Mouse (Mus musculus) MEL (cell line): ENCODE measurements around the gene Zfp799. TPM values are rescaled to one million over a fixed set of nuclear protein-coding genes. Genes with fewer than 3 reads are reported as not detected.

Experiments used
- DNase-seq: peaks from one replicate; pipeline ENCODE4 v3.0.0; 2011; ENCODE audit warnings: low read depth, low spot score
- H3K27ac ChIP-seq: 2 replicates; pipeline ENCODE4 v1.5.1; 2012; ENCODE audit warnings: low read depth, mild to moderate bottlenecking, control low read depth, low read length, moderate library complexity; ENCODE audit not compliant: control insufficient read depth
- H3K27me3 ChIP-seq, 2 experiments: fragments of 150-350 bp in 1 of 2; sonication (generic) in 1 of 2; 2 replicates each; pipeline ENCODE4 v1.6.1; 2012; ENCODE audit warnings: low read length in 2 of 2, mild to moderate bottlenecking in 2 of 2, improper control_type of control experiment in 1 of 2, moderate library complexity in 1 of 2; ENCODE audit not compliant: insufficient read depth in 2 of 2, control insufficient read depth in 1 of 2
- H3K36me3 ChIP-seq, 2 experiments: 2 replicates each; pipeline ENCODE4 v1.6.1; 2012 to 2014; ENCODE audit warnings: low read length in 2 of 2, improper control_type of control experiment in 1 of 2, inconsistent platforms in 1 of 2, mild to moderate bottlenecking in 1 of 2; ENCODE audit not compliant: insufficient read depth in 2 of 2, control insufficient read depth in 1 of 2
- H3K4me1 ChIP-seq, 2 experiments: fragments of 150-350 bp in 1 of 2; sonication (generic) in 1 of 2; 2 replicates each; pipeline ENCODE4 v1.6.1; 2012; ENCODE audit warnings: low read length in 2 of 2, improper control_type of control experiment in 1 of 2, mild to moderate bottlenecking in 1 of 2; ENCODE audit not compliant: insufficient read depth in 2 of 2, control insufficient read depth in 1 of 2
- H3K4me3 ChIP-seq, 2 experiments: fragments of 150-350 bp in 1 of 2; sonication (generic) in 1 of 2; 2 replicates each; pipeline ENCODE4 v1.5.1; 2012; ENCODE audit warnings: low read depth in 2 of 2, low read length in 2 of 2, mild to moderate bottlenecking in 2 of 2, moderate library complexity in 2 of 2, control low read depth in 1 of 2, improper control_type of control experiment in 1 of 2; ENCODE audit not compliant: control insufficient read depth in 1 of 2, insufficient read depth in 1 of 2
- H3K79me2 ChIP-seq: 2 replicates; pipeline ENCODE4 v1.6.1; 2012; ENCODE audit warnings: mild to moderate bottlenecking, low read length, moderate library complexity; ENCODE audit not compliant: control insufficient read depth, poor library complexity, insufficient read depth
- H3K9ac ChIP-seq: 2 replicates; pipeline ENCODE4 v1.6.1; 2012; ENCODE audit warnings: low read depth, mild to moderate bottlenecking, control low read depth, low read length, moderate library complexity; ENCODE audit not compliant: control insufficient read depth, poor library complexity, severe bottlenecking
- H3K9me3 ChIP-seq: fragments of 150-350 bp; sonication (generic); replicated peaks from 2 replicates; pipeline ENCODE4 v1.6.1; 2012; ENCODE audit warnings: mild to moderate bottlenecking, low read length, improper control_type of control experiment, moderate library complexity; ENCODE audit not compliant: insufficient read depth
- BHLHE40 ChIP-seq: IDR thresholded peaks from 2 replicates; pipeline ENCODE4 v1.6.1; 2012; ENCODE audit warnings: low read depth, mild to moderate bottlenecking, inconsistent platforms, low read length, improper control_type of control experiment, borderline replicate concordance
- CHD2 ChIP-seq: IDR thresholded peaks from 2 replicates; pipeline ENCODE4 v1.6.1; 2011; ENCODE audit warnings: low read length, improper control_type of control experiment
- CTCF ChIP-seq, 3 experiments: IDR thresholded peaks in 2 of 3; conservative IDR thresholded peaks in 1 of 3; 2 replicates each; pipeline ENCODE4 v1.5.1; 2011 to 2012; ENCODE audit warnings: low read length in 3 of 3, low read depth in 2 of 3, mild to moderate bottlenecking in 2 of 3, improper control_type of control experiment in 1 of 3, inconsistent platforms in 1 of 3, mixed read lengths in 1 of 3, moderate library complexity in 1 of 3; ENCODE audit not compliant: control insufficient read depth in 1 of 3, insufficient read depth in 1 of 3, poor library complexity in 1 of 3, severe bottlenecking in 1 of 3
- ELF1 ChIP-seq: IDR thresholded peaks from 2 replicates; pipeline ENCODE4 v1.6.1; 2014; ENCODE audit warnings: low read depth, mild to moderate bottlenecking, inconsistent platforms, low read length, improper control_type of control experiment, moderate library complexity
- EP300 ChIP-seq, 2 experiments: IDR thresholded peaks; 2 replicates each; pipeline ENCODE4 v1.6.1; 2011; ENCODE audit warnings: improper control_type of control experiment in 2 of 2, low read length in 2 of 2, low read depth in 1 of 2, mild to moderate bottlenecking in 1 of 2
- ETS1 ChIP-seq: IDR thresholded peaks from 2 replicates; pipeline ENCODE4 v1.6.1; 2012; ENCODE audit warnings: low read depth, mild to moderate bottlenecking, inconsistent platforms, low read length, improper control_type of control experiment, moderate library complexity
- JUND ChIP-seq: IDR thresholded peaks from 2 replicates; pipeline ENCODE4 v1.6.1; 2011; ENCODE audit warnings: low read depth, mild to moderate bottlenecking, improper control_type of control experiment, low read length
- MAFK ChIP-seq: IDR thresholded peaks from 2 replicates; pipeline ENCODE4 v1.6.1; 2011; ENCODE audit warnings: low read depth, mild to moderate bottlenecking, low read length, improper control_type of control experiment, borderline replicate concordance
- MAZ ChIP-seq: IDR thresholded peaks from 2 replicates; pipeline ENCODE4 v1.6.1; 2012; ENCODE audit warnings: low read depth, mild to moderate bottlenecking, inconsistent platforms, low read length, improper control_type of control experiment
- MEF2A ChIP-seq: IDR thresholded peaks from 2 replicates; pipeline ENCODE4 v1.6.1; 2014; ENCODE audit warnings: low read depth, mild to moderate bottlenecking, inconsistent platforms, low read length, improper control_type of control experiment; ENCODE audit not compliant: poor library complexity, insufficient replicate concordance, severe bottlenecking; ENCODE audit errors: extremely low read depth
- MXI1 ChIP-seq: IDR thresholded peaks from 2 replicates; pipeline ENCODE4 v1.6.1; 2011; ENCODE audit warnings: mild to moderate bottlenecking, low read depth, low read length, improper control_type of control experiment
- NELFE ChIP-seq: IDR thresholded peaks from 2 replicates; pipeline ENCODE4 v1.6.1; 2011; ENCODE audit warnings: low read depth, low read length, improper control_type of control experiment
- NRF1 ChIP-seq: IDR thresholded peaks from 2 replicates; pipeline ENCODE4 v1.6.1; 2014; ENCODE audit warnings: low read depth, mild to moderate bottlenecking, inconsistent platforms, low read length, improper control_type of control experiment, moderate library complexity; ENCODE audit not compliant: poor library complexity, insufficient read depth, severe bottlenecking
- POLR2A ChIP-seq, 2 experiments: IDR thresholded peaks; 2 replicates each; pipeline ENCODE4 v1.6.1; 2011 to 2012; ENCODE audit warnings: low read length in 2 of 2, mild to moderate bottlenecking in 2 of 2, control low read depth in 1 of 2, improper control_type of control experiment in 1 of 2, low read depth in 1 of 2, moderate library complexity in 1 of 2; ENCODE audit not compliant: control insufficient read depth in 1 of 2, insufficient read depth in 1 of 2, poor library complexity in 1 of 2
- POLR2AphosphoS5 ChIP-seq: IDR thresholded peaks from 2 replicates; pipeline ENCODE4 v1.6.1; 2012; ENCODE audit warnings: low read depth, borderline replicate concordance, mild to moderate bottlenecking, inconsistent platforms, low read length, moderate library complexity, mixed read lengths
- RCOR1 ChIP-seq: IDR thresholded peaks from 2 replicates; pipeline ENCODE4 v1.6.1; 2012; ENCODE audit warnings: low read depth, mild to moderate bottlenecking, inconsistent platforms, low read length, improper control_type of control experiment
- SIN3A ChIP-seq: IDR thresholded peaks from 2 replicates; pipeline ENCODE4 v1.6.1; 2012; ENCODE audit warnings: low read length, improper control_type of control experiment, inconsistent platforms
- TAL1 ChIP-seq: IDR thresholded peaks from 2 replicates; pipeline ENCODE4 v1.6.1; 2012; ENCODE audit warnings: mild to moderate bottlenecking, inconsistent platforms, low read length, moderate library complexity, mixed read lengths
- TBP ChIP-seq: IDR thresholded peaks from 2 replicates; pipeline ENCODE4 v1.8.0; 2011; ENCODE audit warnings: low read depth, low read length, improper control_type of control experiment
- USF1 ChIP-seq: IDR thresholded peaks from 2 replicates; pipeline ENCODE4 v1.6.1; 2014; ENCODE audit warnings: low read depth, mild to moderate bottlenecking, inconsistent platforms, low read length, improper control_type of control experiment, moderate library complexity
- ZC3H11A ChIP-seq: IDR thresholded peaks from 2 replicates; pipeline ENCODE4 v1.6.1; 2012; ENCODE audit warnings: low read depth, mild to moderate bottlenecking, inconsistent platforms, low read length, improper control_type of control experiment
- ZMIZ1 ChIP-seq: IDR thresholded peaks from 2 replicates; pipeline ENCODE4 v1.6.1; 2012; ENCODE audit warnings: low read depth, mild to moderate bottlenecking, inconsistent platforms, low read length, improper control_type of control experiment, moderate library complexity
- polyA plus RNA-seq, 2 experiments: library from polyadenylated mRNA; stranded (reverse) in 1 of 2; unstranded in 1 of 2; fragments of >175 nt in 1 of 2; fragments of >200 nt in 1 of 2; gene quantifications; 2 replicates each; pipeline versions ENCODE4 v1.2.1 to v1.2.4; 2012; ENCODE audit warnings: low replicate concordance in 2 of 2, low read depth in 1 of 2; ENCODE audit not compliant: insufficient read length in 2 of 2, insufficient read depth in 1 of 2, missing spikeins in 1 of 2
- total RNA-seq: library from RNA; depleted of rRNA; stranded (reverse); fragments of 300-350 nt; gene quantifications from 2 replicates; pipeline ENCODE4 v1.2.3, GENCODE M21; 2012; rRNA removed

Zfp799 gene
- total RNA-seq (not detected in 2 replicates), polyA plus RNA-seq (under 1 TPM in 1 of 2 experiments, not detected in 1; 0.01 TPM)

DNA sequence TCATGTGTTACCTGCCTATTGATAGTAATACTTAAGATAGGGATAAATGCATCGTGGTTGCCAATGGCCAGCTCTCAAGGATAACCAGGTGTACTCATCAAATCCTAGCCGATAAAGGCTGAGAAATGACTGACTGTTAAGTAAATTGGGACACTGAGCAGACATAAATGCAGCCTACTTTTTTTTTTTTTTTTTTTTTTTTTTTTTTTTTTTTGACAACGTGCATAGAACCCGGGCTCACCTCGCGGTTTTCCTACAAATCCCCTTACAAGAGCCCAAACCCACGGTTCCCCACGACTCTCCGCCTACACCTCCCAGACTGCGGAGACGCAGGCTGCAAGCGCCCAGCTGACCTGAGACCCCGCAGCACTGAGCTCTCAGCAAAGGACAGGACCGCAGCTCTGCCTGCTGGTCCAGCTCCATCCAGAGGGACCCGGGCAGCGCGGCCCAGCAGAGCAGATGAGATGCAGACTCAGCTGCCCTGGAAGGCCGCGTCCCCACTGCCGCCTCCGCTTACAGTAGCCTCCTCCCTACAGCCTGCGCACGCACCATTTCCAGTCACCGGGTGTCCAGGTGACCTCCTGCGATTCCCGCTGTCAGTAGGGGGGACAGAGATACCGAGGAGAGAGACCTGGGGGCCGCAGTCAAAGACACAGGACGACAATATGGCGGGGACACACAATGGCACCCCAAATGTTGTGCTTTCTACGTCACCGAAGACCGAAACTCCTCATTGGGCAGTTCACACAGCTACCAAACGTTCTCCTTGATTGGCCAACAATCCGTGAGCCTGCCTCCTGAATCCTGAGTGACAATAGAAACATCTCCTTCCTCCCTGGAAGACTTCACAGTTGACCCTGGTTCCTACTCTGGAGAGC lies at the start of gene Zfp799:
Zfp799 (minus strand) TSS at position 722 of the 878 bp plus-strand sequence.
- H3K4me1 ChIP-seq: no peaks in the 10 kb centered on the region
- DNase-seq: no peak
- H3K4me3 ChIP-seq: no peak within 1 kb of the TSS
- no peaks in the 10 kb centered on the region for H3K36me3 ChIP-seq
- H3K27ac ChIP-seq: no peak within 1 kb of the TSS
- H3K27me3 ChIP-seq: no peaks in the 10 kb centered on the region; a peak in 2 of 4 replicates
- no peak within 1 kb of the TSS for H3K9ac ChIP-seq
- no peak for TF ChIP-seq RCOR1
- no peak for TF ChIP-seq TAL1
- TF ChIP-seq CHD2: no peak
- TF ChIP-seq SIN3A: no peak
- no peak for TF ChIP-seq ELF1
- TF ChIP-seq NELFE: no peak
- no peak for TF ChIP-seq ETS1
- TF ChIP-seq MAZ: no peak
- no peak for TF ChIP-seq POLR2A (IDR thresholded peaks at IDR 0.05; ENCODE audit: control insufficient read depth in 1 of 2, insufficient read depth in 1 of 2, low read depth in 1 of 2, low read length in 2 of 2, poor library complexity in 1 of 2)
- no peak for TF ChIP-seq MEF2A
- no peak for TF ChIP-seq CTCF (IDR thresholded peaks at IDR 0.05 in 2 of 3, conservative IDR thresholded peaks at IDR 0.05 in 1 of 3; ENCODE audit: control insufficient read depth in 1 of 3, insufficient read depth in 1 of 3, low read depth in 2 of 3, low read length in 3 of 3, poor library complexity in 1 of 3, severe bottlenecking in 1 of 3)
- TF ChIP-seq MXI1: no peak
- no peak for TF ChIP-seq EP300 (IDR thresholded peaks at IDR 0.05; ENCODE audit: low read depth in 1 of 2, low read length in 2 of 2)
- TF ChIP-seq JUND: no peak
- no peak for TF ChIP-seq MAFK
- H3K79me2 ChIP-seq: no peaks in the 10 kb centered on the region
- H3K9me3 ChIP-seq: no peaks in the 10 kb centered on the region

DNA sequence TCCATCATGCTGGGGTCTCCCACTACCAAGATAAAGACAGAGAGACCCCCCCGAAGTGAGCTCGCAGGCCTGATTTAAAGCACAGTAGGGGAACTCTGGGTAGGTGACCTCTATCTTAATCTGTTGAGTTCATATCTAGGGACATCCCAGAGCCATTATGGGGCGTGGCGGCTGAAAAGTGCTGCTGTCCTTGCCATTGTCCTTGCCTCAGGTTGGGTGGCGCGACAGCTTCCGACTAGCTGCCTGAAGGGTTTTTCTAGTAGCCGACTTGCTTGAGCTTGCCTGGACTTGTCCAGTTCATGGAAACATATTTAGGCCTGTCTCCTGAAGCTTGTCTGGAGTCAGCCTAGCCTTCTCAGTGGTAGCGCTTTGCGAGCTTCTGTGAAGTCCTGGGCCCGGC lies 48.7 kb upstream of the Zfp799 start:
- no peaks in the 10 kb centered on the region for H3K79me2 ChIP-seq
- no peak for TF ChIP-seq NRF1
- no peak for TF ChIP-seq TBP
- no peak for TF ChIP-seq POLR2AphosphoS5
- TF ChIP-seq ZC3H11A: no peak
- no peak for TF ChIP-seq USF1
- TF ChIP-seq JUND: no peak
- no peak for TF ChIP-seq ZMIZ1
- no peak for TF ChIP-seq BHLHE40
- TF ChIP-seq, all 39 proteins: peak for 0
- DNase-seq: no peak
- no peak overlapping the region for H3K4me3 ChIP-seq
- no peaks in the 10 kb centered on the region for H3K36me3 ChIP-seq
- H3K9ac ChIP-seq: no peak overlapping the region
- H3K4me1 ChIP-seq: no peaks in the 10 kb centered on the region
- no peak overlapping the region for H3K27ac ChIP-seq
- H3K27me3 ChIP-seq: peaks cover 0 to 3% of the 10 kb centered on the region in 2 experiments; a peak in 2 of 4 replicates
- H3K9me3 ChIP-seq: no peaks in the 10 kb centered on the region
